Mouse (Mus musculus): Measurements from ENCODE around the gene Cers6.

DNA sequence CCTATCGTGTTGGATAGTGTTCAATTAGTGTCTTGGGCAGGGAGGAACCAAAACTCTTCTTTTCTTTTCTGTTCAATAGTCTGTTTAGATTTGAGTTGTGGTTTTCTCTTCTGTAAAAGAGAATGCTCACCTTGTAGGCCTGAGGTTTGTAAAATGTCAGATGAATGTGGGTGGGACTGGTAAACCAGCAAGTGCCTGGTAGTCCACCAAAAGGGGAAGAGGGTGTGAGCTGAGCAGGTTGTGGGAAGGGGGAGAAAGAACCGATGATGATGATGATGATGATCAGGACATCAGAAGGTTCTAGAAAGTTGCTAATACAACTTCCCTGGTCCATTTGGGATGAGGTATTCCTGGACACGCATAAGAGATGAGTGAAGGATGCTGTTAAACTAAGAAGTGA lies 55.1 kb downstream of the Cers6 start:
- TF ChIP-seq CTCF (IDR thresholded peaks at IDR 0.05; ENCODE audit: control insufficient read depth, insufficient read depth, low read length): no peak
- TF ChIP-seq POLR2A (IDR thresholded peaks at IDR 0.05; ENCODE audit: borderline replicate concordance, control insufficient read depth, low read depth, low read length): no peak

Data from bone marrow, adult 2 months (tissue).